Mouse (Mus musculus) lung, embryonic 15.5 days (tissue): ENCODE data around the gene Ttc36. TPM values are rescaled to one million over a fixed set of nuclear protein-coding genes. Genes with fewer than 3 reads are reported as not detected.
"Not testable (repeated sequence)": the region's sequence is repeated elsewhere in the genome, so short reads cannot be mapped to it uniquely, and the experiment has no call there.

Experiments
- ATAC-seq: fragments of 200-750 bp; cut with Nextera tagmentation; 2 replicates; pipeline ENCODE4 v1.8.0; 2017; ENCODE audit warnings: moderate number of reproducible peaks, borderline replicate concordance; ENCODE audit not compliant: low FRiP score, low TSS enrichment; ENCODE audit errors: extremely low read depth
- H3K27ac ChIP-seq: fragments of 300-500 bp; sonication (generic); 2 replicates; pipeline ENCODE4 v1.5.1; 2015; ENCODE audit warnings: moderate library complexity, mild to moderate bottlenecking, inconsistent platforms
- H3K27me3 ChIP-seq: fragments of 300-500 bp; sonication (generic); 2 replicates; pipeline ENCODE4 v1.6.1; 2015; ENCODE audit warnings: inconsistent platforms
- H3K36me3 ChIP-seq: fragments of 300-500 bp; sonication (generic); 2 replicates; pipeline ENCODE4 v1.6.1; 2015; ENCODE audit warnings: inconsistent platforms
- H3K4me1 ChIP-seq: fragments of 300-500 bp; sonication (generic); 2 replicates; pipeline ENCODE4 v1.6.1; 2015; ENCODE audit warnings: inconsistent platforms
- H3K4me2 ChIP-seq: fragments of 300-500 bp; sonication (generic); 2 replicates; pipeline ENCODE4 v1.6.1; 2015; ENCODE audit warnings: inconsistent platforms, mild to moderate bottlenecking, moderate library complexity
- H3K4me3 ChIP-seq: fragments of 300-500 bp; sonication (generic); 2 replicates; pipeline ENCODE4 v1.5.1; 2015; ENCODE audit warnings: mild to moderate bottlenecking, inconsistent platforms
- H3K9ac ChIP-seq: fragments of 300-500 bp; sonication (generic); 2 replicates; pipeline ENCODE4 v1.6.1; 2015; ENCODE audit warnings: inconsistent platforms
- H3K9me3 ChIP-seq: fragments of 300-500 bp; sonication (generic); 2 replicates; pipeline ENCODE4 v1.6.1; 2016; ENCODE audit warnings: inconsistent platforms
- WGBS: fragments of 180-500 bp; shearing (Covaris S2); methylation state at CpG from one replicate; pipeline ENCODE4 v1.1.7; 2015; 5-methylcytosine and 5-hydroxymethylcytosine counted together
- polyA plus RNA-seq: library from polyadenylated mRNA; unstranded; fragments of >200 nt; fragmentation: Nextera tagmentation; extraction: Ambion mirVana; gene quantifications from 2 replicates; pipeline ENCODE4 v1.2.1, GENCODE M21; 2015

Ttc36 gene
- polyA plus RNA-seq, 1 experiment from 2014 or later: 1.2 TPM

- Histone ChIP-seq H3K9ac (no peak overlapping the region), H3K9me3 (no peaks in the 10 kb centered on the region), H3K4me2 (no peak overlapping the region), H3K27me3 (no peaks in the 10 kb centered on the region), H3K4me1 (peaks cover 9% of the 10 kb centered on the region), H3K36me3 (peaks cover 12% of the 10 kb centered on the region; the same call in 1 of the 2 replicates), H3K4me3 (no peak overlapping the region), H3K27ac (no peak overlapping the region)
- WGBS: 89% methylated on average over 5 of the region's 5 CpGs
- ATAC-seq: no peak
Measured at GRCm38 (mm10) chr9:44771376-44771775, 31.5 kb downstream of the Ttc36 start.

- not testable (repeated sequence) for H3K27me3 ChIP-seq, H3K9ac ChIP-seq, H3K9me3 ChIP-seq, ATAC-seq, H3K36me3 ChIP-seq
- H3K4me1 ChIP-seq: peaks cover 18% of the 10 kb centered on the region
- peak overlapping the region; percentile 67 for H3K4me2 ChIP-seq
- peak overlapping the region; percentile 33; the same call in 1 of the 2 replicates for H3K27ac ChIP-seq
- 31% methylated on average over 9 of the region's 9 CpGs for WGBS
- peak overlapping the region; percentile 92 for H3K4me3 ChIP-seq
Measured at GRCm38 (mm10) chr9:44768029-44768394, 34.9 kb downstream of the Ttc36 start.

- H3K27ac ChIP-seq: peak within 1 kb of the TSS; percentile 97
- peak within 1 kb of the TSS; percentile 98 for H3K9ac ChIP-seq
- no peaks in the 10 kb centered on the region for H3K9me3 ChIP-seq
- WGBS: under 1% methylated on average over 71 of the region's 82 CpGs
- H3K4me2 ChIP-seq: peak within 1 kb of the TSS; percentile 67
- H3K36me3 ChIP-seq: no peaks in the 10 kb centered on the region
- H3K27me3 ChIP-seq: no peaks in the 10 kb centered on the region
- peaks cover 18% of the 10 kb centered on the region for H3K4me1 ChIP-seq
- H3K4me3 ChIP-seq: peak within 1 kb of the TSS; percentile 92
- ATAC-seq: peak; percentile 93
Measured at GRCm38 (mm10) chr9:44767101-44768028, 35.5 kb downstream of the Ttc36 start, which contains the start of the genes Arcn1 and Ift46. TSS of gene Arcn1 (minus strand) at chr9:44767845. TSS of gene Ift46 (plus strand) at chr9:44767908.

DNA sequence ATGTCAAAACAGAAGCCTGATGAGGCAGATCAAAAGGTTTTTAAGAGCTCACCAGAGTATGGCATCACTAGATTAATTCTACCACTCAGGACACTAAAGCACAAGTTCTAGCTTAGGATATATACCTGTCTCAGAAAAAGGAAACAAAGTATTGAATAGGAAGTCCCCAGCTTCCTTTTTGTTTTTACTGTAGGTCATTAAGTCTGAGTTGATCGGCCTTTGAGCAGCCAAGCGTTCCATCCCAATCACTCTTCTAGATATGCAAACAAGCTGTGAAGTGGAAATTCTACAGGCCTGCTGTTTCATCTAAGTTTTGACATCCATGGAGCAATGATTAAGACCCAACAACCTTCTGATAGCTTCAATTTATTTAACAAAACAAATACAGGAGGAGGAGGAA lies 42.0 kb downstream of the Ttc36 start:
- no peak for ATAC-seq
- Histone ChIP-seq H3K27me3 (no peaks in the 10 kb centered on the region), H3K36me3 (peaks cover 31% of the 10 kb centered on the region), H3K9me3 (no peaks in the 10 kb centered on the region), H3K4me3 (no peak overlapping the region), H3K4me2 (no peak overlapping the region), H3K27ac (no peak overlapping the region), H3K4me1 (peaks cover 16% of the 10 kb centered on the region), H3K9ac (no peak overlapping the region)
- WGBS: 47% methylated on average over 2 of the region's 2 CpGs

Other genes with a start within 250 kb of the Ttc36 start
- not detected in 2 replicates for gene Cxcr5, start 241.2 kb downstream of the Ttc36 start, polyA plus RNA-seq
- 20.7 and 22.5 TPM in 2 replicates for gene Ddx6, start 198.2 kb downstream of the Ttc36 start, polyA plus RNA-seq
- gene Treh, start 129.8 kb downstream of the Ttc36 start, polyA plus RNA-seq: not detected in 2 replicates
- gene Phldb1, start 67.9 kb downstream of the Ttc36 start, polyA plus RNA-seq: 26.6 and 33.2 TPM in 2 replicates
- gene Arcn1, start 35.2 kb downstream of the Ttc36 start, polyA plus RNA-seq: 193 and 199 TPM in 2 replicates
- 93.2 and 99.1 TPM in 2 replicates for gene Ift46, start 35.2 kb downstream of the Ttc36 start, polyA plus RNA-seq
- gene Tmem25, start 3.8 kb downstream of the Ttc36 start, polyA plus RNA-seq: 1.0 and 1.2 TPM in 2 replicates
- gene Kmt2a, start 78.2 kb upstream of the Ttc36 start, polyA plus RNA-seq: 11.2 and 15.5 TPM in 2 replicates
- 636 and 712 TPM in 2 replicates for gene Atp5l, start 117.7 kb upstream of the Ttc36 start, polyA plus RNA-seq
- gene Ube4a, start 162.5 kb upstream of the Ttc36 start, polyA plus RNA-seq: 21.7 and 25.7 TPM in 2 replicates
- gene Cd3g, start 177.4 kb upstream of the Ttc36 start, polyA plus RNA-seq: 4.3 and 20.4 TPM in 2 replicates
- 1.1 and 6.2 TPM in 2 replicates for gene Cd3d, start 178.7 kb upstream of the Ttc36 start, polyA plus RNA-seq
- 1.9 and 12.6 TPM in 2 replicates for gene Cd3e, start 206.6 kb upstream of the Ttc36 start, polyA plus RNA-seq
- 15.8 and 16.3 TPM in 2 replicates for gene Mpzl2, start 236.7 kb upstream of the Ttc36 start, polyA plus RNA-seq